Mouse (Mus musculus) olfactory bulb, adult 2 months (tissue): ENCODE data around the gene Vars2.

Experiments
- CTCF ChIP-seq: fragments of 200-500 bp; IDR thresholded peaks from 2 replicates; pipeline ENCODE4 v1.5.1; 2012; ENCODE audit warnings: low read depth, mild to moderate bottlenecking, low read length, moderate library complexity; ENCODE audit not compliant: insufficient read depth
- POLR2A ChIP-seq: fragments of 200-500 bp; IDR thresholded peaks from 2 replicates; pipeline ENCODE4 v1.6.1; 2012; ENCODE audit warnings: mild to moderate bottlenecking, low read depth, low read length, moderate library complexity; ENCODE audit not compliant: insufficient read depth

DNA sequence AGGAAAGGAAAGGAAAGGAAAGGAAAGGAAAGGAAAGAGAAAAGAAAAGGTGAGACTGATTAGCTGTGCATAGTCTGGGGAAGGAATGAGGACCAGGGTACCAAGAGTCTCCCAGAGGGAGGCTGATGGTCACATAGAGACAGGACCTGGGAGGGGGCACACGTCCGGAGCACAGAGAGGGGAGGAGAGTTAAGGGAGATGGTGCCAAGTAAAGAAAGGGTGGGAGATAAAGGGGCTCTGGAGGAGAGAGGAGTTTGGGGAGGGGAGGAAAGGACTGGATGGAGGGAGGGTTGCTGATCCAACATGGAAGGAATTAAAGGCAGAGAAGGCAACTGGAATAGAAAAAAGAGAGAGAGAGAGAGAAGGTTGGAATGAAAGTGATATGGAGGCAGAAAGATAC, 35.7 kb upstream of the Vars2 start:
- no peak for TF ChIP-seq CTCF
- no peak for TF ChIP-seq POLR2A
